Mouse (Mus musculus) midbrain, embryonic 12.5 days (tissue): Measurements from ENCODE around the gene Osbpl8. TPM values are rescaled to one million over a fixed set of nuclear protein-coding genes. Genes with fewer than 3 reads are reported as not detected.
"Not testable (repeated sequence)": the region's sequence is repeated elsewhere in the genome, so short reads cannot be mapped to it uniquely, and the experiment has no call there.

Experiments
- ATAC-seq: fragments of 200-750 bp; cut with Nextera tagmentation; 2 replicates; pipeline ENCODE4 v1.8.0; 2017; ENCODE audit warnings: low read depth, moderate TSS enrichment, moderate library complexity; ENCODE audit not compliant: low FRiP score
- H3K27ac ChIP-seq: fragments of 300-500 bp; sonication (generic); replicated peaks from 2 replicates; pipeline ENCODE4 v1.5.1; 2016; ENCODE audit warnings: mild to moderate bottlenecking
- H3K27me3 ChIP-seq: fragments of 300-500 bp; sonication (generic); 2 replicates; pipeline ENCODE4 v1.6.1; 2016; ENCODE audit warnings: mild to moderate bottlenecking
- H3K36me3 ChIP-seq: fragments of 300-500 bp; sonication (generic); 2 replicates; pipeline ENCODE4 v1.6.1; 2016
- H3K4me1 ChIP-seq: fragments of 300-500 bp; sonication (generic); 2 replicates; pipeline ENCODE4 v1.6.1; 2016
- H3K4me2 ChIP-seq: fragments of 300-500 bp; sonication (generic); replicated peaks from 2 replicates; pipeline ENCODE4 v1.6.1; 2016; ENCODE audit warnings: mild to moderate bottlenecking, moderate library complexity
- H3K4me3 ChIP-seq: fragments of 300-500 bp; sonication (generic); 2 replicates; pipeline ENCODE4 v1.5.1; 2016; ENCODE audit warnings: mild to moderate bottlenecking
- H3K9ac ChIP-seq: fragments of 300-500 bp; sonication (generic); replicated peaks from 2 replicates; pipeline ENCODE4 v1.6.1; 2016; ENCODE audit warnings: mild to moderate bottlenecking, moderate library complexity
- H3K9me3 ChIP-seq: fragments of 300-500 bp; sonication (generic); 2 replicates; pipeline ENCODE4 v1.6.1; 2016; ENCODE audit warnings: mild to moderate bottlenecking
- WGBS: fragments of 180-500 bp; shearing (Covaris S2); methylation state at CpG from one replicate; pipeline ENCODE4 v1.1.7; 2016; 5-methylcytosine and 5-hydroxymethylcytosine counted together
- polyA plus RNA-seq: library from polyadenylated mRNA; unstranded; fragments of >200 nt; fragmentation: Nextera tagmentation; extraction: Ambion mirVana; gene quantifications from 2 replicates; pipeline ENCODE4 v1.2.1, GENCODE M21; 2016

Osbpl8 gene
- polyA plus RNA-seq, 1 experiment from 2014 or later = 21.3 TPM

DNA sequence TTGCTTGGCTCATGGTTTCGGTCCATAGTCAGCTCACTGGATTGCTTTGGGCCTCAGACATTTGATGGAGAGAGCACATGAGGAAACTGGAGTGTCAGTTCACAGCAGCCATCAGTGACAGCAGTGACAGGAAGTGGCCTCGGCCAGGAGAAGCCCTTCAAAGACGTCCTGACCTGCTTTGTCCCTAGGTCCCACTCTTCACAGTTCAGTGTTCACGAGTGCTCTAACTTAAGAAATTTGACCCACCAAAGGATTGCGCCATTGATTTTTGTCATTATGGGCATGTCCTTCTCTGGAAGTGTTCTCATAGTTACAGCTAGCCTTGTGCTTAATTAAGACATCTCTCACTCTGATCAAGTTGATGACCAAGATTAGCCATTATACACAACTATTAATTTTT is 34.2 kb downstream of the Osbpl8 start:
- not testable (repeated sequence) for H3K9ac ChIP-seq, H3K4me3 ChIP-seq, H3K4me2 ChIP-seq, H3K27ac ChIP-seq, H3K9me3 ChIP-seq, ATAC-seq, H3K4me1 ChIP-seq, H3K27me3 ChIP-seq, H3K36me3 ChIP-seq
- 73% methylated on average over 5 of the region's 5 CpGs for WGBS

DNA sequence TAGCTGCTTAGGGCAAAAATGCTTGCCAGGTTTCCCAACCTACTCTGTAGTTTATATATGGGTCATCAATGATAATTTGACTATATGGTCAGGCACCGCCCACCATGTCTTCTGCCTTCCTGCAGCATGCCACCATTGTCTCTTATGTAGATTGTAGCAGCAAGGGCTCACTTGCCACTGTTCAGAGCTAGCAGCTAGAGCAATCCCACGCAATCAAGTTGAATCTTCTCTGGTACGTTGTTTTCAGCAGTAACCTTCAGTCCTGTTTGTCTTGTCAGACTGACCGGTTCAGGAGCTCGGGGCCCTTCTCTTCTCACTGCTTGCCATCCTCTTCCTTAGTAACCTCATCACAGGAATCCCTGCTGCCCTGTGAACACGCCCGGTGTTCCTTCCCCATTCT is 36.6 kb downstream of the Osbpl8 start:
- 85% methylated on average over 7 of the region's 7 CpGs for WGBS
- Histone ChIP-seq H3K9me3 (no peaks in the 10 kb centered on the region), H3K4me2 (no peak overlapping the region), H3K4me1 (no peaks in the 10 kb centered on the region), H3K27me3 (no peaks in the 10 kb centered on the region), H3K27ac (no peak overlapping the region), H3K9ac (no peak overlapping the region), H3K36me3 (no peaks in the 10 kb centered on the region), H3K4me3 (no peak overlapping the region)
- ATAC-seq = no peak

DNA sequence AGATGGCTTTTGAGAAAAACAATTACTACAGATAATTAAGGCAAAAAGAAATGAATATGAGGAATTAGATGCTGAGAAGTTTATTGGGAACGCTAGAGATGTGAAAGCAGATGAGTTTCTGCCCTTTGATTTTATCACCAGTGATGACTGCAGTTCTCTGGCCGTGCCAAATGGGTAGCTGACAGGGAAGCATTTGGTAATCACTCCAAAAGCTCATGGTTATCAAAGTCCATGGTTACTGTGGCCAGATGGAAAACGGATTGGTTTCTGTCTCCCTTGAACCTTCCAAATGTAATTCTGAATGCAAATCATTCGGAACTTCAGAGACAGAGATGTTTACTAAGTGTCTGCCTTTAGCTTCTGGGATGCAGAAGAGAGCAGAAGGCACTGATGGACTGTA is 37.1 kb downstream of the Osbpl8 start:
- ATAC-seq = no peak
- no peak overlapping the region for H3K4me2 ChIP-seq
- H3K9me3 ChIP-seq = no peaks in the 10 kb centered on the region
- 83% methylated on average over 4 of the region's 4 CpGs for WGBS
- H3K4me3 ChIP-seq = no peak overlapping the region
- H3K27me3 ChIP-seq = no peaks in the 10 kb centered on the region
- H3K36me3 ChIP-seq = no peaks in the 10 kb centered on the region
- no peak overlapping the region for H3K9ac ChIP-seq
- no peaks in the 10 kb centered on the region for H3K4me1 ChIP-seq
- no peak overlapping the region for H3K27ac ChIP-seq

DNA sequence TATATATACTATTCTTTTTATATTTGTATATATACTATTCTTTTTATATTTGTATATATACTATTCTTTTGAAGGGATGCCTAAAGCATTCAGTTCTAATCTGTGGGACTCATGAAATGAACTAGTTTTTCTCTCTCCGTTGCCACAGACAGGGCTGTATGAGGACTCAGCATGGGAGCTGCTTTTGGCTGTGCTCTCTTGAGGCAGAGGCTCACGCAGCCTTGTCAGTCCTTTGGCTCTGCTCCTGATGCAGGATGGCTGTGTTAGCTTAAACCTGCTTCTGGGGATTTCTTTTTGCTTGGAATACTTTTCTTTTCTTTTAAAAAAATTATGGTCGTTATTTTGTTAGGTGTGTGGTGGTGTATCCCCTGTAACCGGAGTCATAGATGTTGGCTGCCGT is 39.5 kb downstream of the Osbpl8 start:
- no peak overlapping the region for H3K9ac ChIP-seq
- 83% methylated on average over 5 of the region's 5 CpGs for WGBS
- H3K27me3 ChIP-seq = no peaks in the 10 kb centered on the region
- no peak overlapping the region for H3K27ac ChIP-seq
- no peak for ATAC-seq
- no peaks in the 10 kb centered on the region for H3K4me1 ChIP-seq
- no peak overlapping the region for H3K4me3 ChIP-seq
- H3K36me3 ChIP-seq = no peaks in the 10 kb centered on the region
- H3K9me3 ChIP-seq = no peaks in the 10 kb centered on the region
- H3K4me2 ChIP-seq = no peak overlapping the region

DNA sequence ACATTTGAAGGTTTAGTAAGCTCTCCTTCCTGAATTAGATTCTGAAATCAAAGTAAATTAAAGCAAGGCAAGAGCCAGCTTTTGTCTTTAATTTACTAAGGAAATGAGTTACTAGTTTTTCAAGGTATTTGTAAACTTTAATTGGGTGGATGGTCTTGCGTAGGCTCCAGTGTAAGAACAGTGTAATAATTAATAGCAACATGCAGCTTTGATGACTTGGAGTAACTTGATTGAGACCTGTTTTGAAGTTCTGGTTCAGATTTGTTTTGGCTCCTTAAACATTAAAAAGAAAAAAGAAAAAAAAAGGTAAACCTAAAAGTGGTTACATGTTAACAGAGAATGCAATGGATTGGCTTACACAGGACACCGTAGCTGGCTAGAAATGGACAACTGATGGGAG is 40.9 kb downstream of the Osbpl8 start:
- no peaks in the 10 kb centered on the region for H3K36me3 ChIP-seq
- H3K9me3 ChIP-seq = no peaks in the 10 kb centered on the region
- ATAC-seq = no peak
- no peak overlapping the region for H3K4me3 ChIP-seq
- H3K4me2 ChIP-seq = no peak overlapping the region
- H3K27me3 ChIP-seq = no peaks in the 10 kb centered on the region
- H3K9ac ChIP-seq = no peak overlapping the region
- no peaks in the 10 kb centered on the region for H3K4me1 ChIP-seq
- WGBS = over 99% methylated on average over 2 of the region's 2 CpGs
- H3K27ac ChIP-seq = no peak overlapping the region

DNA sequence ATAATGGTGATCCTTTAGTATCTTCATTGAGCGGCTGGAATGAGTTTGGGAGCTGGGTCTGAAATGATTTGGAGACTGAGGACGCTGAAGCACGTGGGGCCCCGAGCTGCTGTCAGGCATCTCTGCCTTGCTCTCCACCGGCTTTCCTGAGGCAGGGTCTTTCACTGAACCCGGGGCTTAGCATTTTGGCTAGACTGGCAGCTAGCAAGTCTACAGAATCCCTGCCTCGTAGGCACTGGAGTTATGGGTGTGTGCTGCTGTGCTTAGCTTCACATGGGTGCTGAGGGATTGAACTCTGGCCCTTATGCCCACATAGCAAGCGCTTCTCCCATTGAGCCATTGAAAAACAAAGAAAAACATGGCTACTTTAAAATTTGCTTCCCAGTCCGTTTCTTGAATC is 42.8 kb downstream of the Osbpl8 start:
- no peak for ATAC-seq
- H3K27ac ChIP-seq = no peak overlapping the region
- H3K27me3 ChIP-seq = no peaks in the 10 kb centered on the region
- H3K4me1 ChIP-seq = no peaks in the 10 kb centered on the region
- H3K4me3 ChIP-seq = no peak overlapping the region
- H3K9ac ChIP-seq = no peak overlapping the region
- no peak overlapping the region for H3K4me2 ChIP-seq
- H3K9me3 ChIP-seq = no peaks in the 10 kb centered on the region
- H3K36me3 ChIP-seq = no peaks in the 10 kb centered on the region
- WGBS = 75% methylated on average over 9 of the region's 9 CpGs

DNA sequence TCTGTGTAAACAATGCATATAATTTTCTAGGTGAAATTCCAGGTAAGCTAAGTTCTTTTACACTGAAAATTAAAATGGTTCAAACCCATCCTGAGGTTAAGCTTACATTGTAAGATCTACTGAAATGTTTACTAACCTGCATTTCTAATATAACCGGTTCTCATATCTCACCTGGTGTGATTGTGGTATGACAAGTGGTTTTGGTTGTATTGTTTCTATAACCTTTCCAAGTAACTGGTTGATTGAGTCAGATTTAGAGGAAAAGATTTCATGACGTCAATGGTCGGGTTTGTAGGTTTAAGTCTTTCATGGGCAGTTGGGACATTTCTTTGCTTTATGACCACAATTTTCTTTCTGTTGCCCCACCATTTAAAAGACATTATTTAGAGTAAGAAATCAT is 49.5 kb downstream of the Osbpl8 start:
- H3K27ac ChIP-seq = no peak overlapping the region
- WGBS = 95% methylated on average over 3 of the region's 3 CpGs

DNA sequence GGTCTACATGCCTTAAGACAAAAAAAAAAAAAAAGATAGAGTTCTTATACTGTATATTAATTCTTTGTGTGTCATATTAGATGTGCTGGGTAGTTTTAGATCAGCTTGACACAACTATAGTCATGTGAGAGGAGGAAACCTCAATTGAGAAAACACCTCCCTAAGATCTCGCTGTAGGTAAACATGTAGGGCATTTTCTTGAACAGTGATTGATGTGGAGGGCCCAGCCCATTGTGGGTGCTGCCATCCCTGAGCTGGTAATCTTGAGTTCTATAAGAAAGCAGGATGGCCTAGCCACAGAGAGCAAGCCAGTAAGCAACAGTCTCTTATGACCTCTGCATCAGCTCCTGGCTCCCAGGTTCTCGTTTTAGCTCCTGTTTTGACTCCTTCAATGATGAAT is 50.1 kb downstream of the Osbpl8 start:
- Histone ChIP-seq H3K4me2 (no peak overlapping the region), H3K27ac (no peak overlapping the region), H3K4me3 (no peak overlapping the region), H3K9ac (no peak overlapping the region), H3K9me3 (no peaks in the 10 kb centered on the region), H3K4me1 (no peaks in the 10 kb centered on the region), H3K27me3 (no peaks in the 10 kb centered on the region), H3K36me3 (no peaks in the 10 kb centered on the region)
- ATAC-seq = no peak
- WGBS = 86% methylated on average over 2 of the region's 2 CpGs

More for the DNA sequence above, 49.5 kb downstream of the Osbpl8 start:
- no peaks in the 10 kb centered on the region for H3K4me1 ChIP-seq
- H3K27me3 ChIP-seq = no peaks in the 10 kb centered on the region
- no peak overlapping the region for H3K9ac ChIP-seq
- no peak for ATAC-seq
- no peaks in the 10 kb centered on the region for H3K9me3 ChIP-seq
- no peak overlapping the region for H3K4me3 ChIP-seq
- no peak overlapping the region for H3K4me2 ChIP-seq
- H3K36me3 ChIP-seq = no peaks in the 10 kb centered on the region

DNA sequence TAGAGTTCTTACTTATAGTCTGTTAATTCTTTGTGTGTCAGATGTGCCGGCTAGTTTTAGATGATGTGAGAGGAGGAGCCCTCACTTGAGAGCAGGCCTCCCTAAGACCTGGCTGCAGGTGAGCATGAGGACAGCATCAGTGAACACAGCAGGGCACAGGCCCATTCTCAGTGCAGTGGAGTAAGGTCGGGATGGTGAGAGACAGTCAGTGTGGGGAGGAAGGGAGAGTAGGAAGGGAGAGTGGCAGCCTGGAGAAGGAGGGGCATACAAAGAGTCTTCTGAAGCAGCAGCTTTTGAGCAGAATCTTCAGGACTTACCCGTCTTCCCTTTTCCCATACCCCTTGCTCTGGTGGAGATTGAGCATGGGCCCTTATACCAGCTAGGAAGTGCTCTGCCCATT is 51.0 kb downstream of the Osbpl8 start:
- Histone ChIP-seq H3K4me2 (no peak overlapping the region), H3K36me3 (no peaks in the 10 kb centered on the region), H3K27ac (no peak overlapping the region), H3K27me3 (no peaks in the 10 kb centered on the region), H3K9me3 (no peaks in the 10 kb centered on the region), H3K4me1 (no peaks in the 10 kb centered on the region), H3K9ac (no peak overlapping the region), H3K4me3 (no peak overlapping the region)
- WGBS = 77% methylated on average over 3 of the region's 3 CpGs
- no peak for ATAC-seq

DNA sequence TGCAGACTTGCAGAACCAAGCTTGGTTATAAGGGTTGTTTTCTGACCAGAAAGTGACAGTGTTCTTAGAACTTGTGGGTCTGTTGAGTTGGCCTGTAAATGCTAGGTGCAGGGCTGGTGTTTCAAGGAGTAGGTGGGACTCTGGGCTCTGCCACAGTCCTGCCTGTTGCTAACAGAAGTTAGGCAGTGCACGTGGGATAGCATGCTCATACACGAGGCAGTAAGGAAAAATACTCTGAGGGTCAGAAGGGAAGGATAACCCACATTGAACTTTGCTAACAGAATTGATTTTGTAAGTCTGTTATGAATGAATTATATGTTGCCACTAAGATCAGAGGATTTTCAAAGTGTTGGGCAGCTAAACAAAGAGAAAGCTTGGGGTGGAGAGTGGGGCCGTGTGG is 51.6 kb downstream of the Osbpl8 start:
- no peak for ATAC-seq
- Histone ChIP-seq H3K4me1 (no peaks in the 10 kb centered on the region), H3K27ac (no peak overlapping the region), H3K36me3 (no peaks in the 10 kb centered on the region), H3K9ac (no peak overlapping the region), H3K27me3 (no peaks in the 10 kb centered on the region), H3K4me2 (no peak overlapping the region), H3K9me3 (no peaks in the 10 kb centered on the region), H3K4me3 (no peak overlapping the region)
- WGBS = 85% methylated on average over 3 of the region's 3 CpGs

DNA sequence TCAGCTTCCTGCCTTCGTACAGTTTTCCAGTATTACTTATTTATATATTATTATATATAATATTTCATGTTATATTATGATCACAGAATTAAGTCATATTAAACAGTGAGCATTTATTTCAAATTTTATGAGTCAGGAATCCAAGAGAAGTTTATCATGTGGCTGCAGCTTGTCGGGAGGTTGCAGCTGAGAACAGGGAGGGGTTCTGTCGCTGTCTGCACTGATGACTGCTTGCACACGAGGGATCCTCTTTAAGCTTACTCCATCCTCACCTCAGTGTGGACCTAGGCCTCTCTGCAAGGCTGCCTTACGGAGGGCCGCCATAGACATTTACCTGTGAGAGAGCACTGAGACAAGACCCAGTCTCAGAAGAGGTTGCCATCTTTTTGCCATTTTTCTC is 58.0 kb downstream of the Osbpl8 start:
- no peak for ATAC-seq
- H3K9me3 ChIP-seq = no peaks in the 10 kb centered on the region
- H3K36me3 ChIP-seq = no peaks in the 10 kb centered on the region
- no peak overlapping the region for H3K4me2 ChIP-seq
- H3K4me3 ChIP-seq = no peak overlapping the region
- H3K9ac ChIP-seq = no peak overlapping the region
- H3K4me1 ChIP-seq = peaks cover 13% of the 10 kb centered on the region; the same call in 1 of the 2 replicates
- no peak overlapping the region for H3K27ac ChIP-seq
- 82% methylated on average over 6 of the region's 6 CpGs for WGBS
- H3K27me3 ChIP-seq = no peaks in the 10 kb centered on the region

DNA sequence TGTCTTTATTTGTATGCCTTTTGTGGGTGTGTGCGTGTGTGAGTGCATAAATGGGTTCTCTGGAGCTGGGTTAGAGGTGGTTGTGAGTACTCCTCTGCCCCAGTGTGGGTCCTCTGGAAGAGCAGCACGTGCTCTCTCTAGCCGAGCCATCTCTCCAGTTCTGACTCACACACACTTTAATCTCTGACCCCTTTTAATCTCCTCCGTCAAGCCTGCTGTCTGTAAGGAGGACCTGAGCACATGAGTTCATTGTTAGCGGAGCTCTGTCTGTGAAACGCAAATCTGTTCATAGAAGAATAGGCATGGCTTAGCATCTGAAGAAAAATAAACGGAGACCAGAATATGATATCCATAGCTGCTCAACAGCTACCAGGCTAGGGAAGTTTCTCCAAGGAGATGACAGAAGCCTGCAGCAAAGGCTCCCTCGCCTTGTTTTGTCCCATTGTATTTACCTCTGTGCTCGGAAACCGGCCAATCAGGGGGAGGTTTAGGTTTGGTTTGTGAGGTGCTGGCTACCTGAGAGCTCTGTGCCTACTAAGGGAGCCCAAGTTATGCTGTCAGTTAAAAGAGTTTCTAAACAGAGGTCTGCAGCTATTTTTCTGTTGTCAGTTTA is 58.8 kb downstream of the Osbpl8 start:
- H3K36me3 ChIP-seq = no peaks in the 10 kb centered on the region
- H3K27me3 ChIP-seq = no peaks in the 10 kb centered on the region
- no peaks in the 10 kb centered on the region for H3K9me3 ChIP-seq
- peaks cover 13% of the 10 kb centered on the region; the same call in 1 of the 2 replicates for H3K4me1 ChIP-seq
- H3K4me2 ChIP-seq = peak overlapping the region; percentile 5; the same call in 1 of the 2 replicates
- H3K4me3 ChIP-seq = no peak overlapping the region
- WGBS = 20% methylated on average over 10 of the region's 10 CpGs
- ATAC-seq = peak; percentile 73
- H3K9ac ChIP-seq = no peak overlapping the region
- no peak overlapping the region for H3K27ac ChIP-seq

DNA sequence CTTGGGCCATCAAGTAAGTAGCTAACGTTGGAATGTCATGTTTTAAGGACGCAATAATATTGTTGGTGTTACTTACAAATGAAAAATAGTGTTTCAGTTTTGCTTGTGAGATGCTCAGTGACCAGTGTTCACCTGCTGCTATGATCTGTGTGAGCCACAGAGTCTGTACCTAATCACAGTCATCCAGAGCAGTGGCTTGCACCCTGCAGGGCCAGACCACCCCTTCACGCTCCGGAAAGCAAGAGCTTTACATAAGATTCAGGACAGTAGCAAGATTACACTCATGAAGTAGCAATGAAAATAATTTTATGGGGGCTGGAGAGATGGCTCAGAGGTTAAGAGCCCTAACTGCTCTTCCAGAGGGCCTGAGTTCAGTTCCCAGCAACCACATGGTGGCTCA is 60.1 kb downstream of the Osbpl8 start:
- 85% methylated on average over 4 of the region's 4 CpGs for WGBS
- ATAC-seq = no peak

More for the DNA sequence above, 60.1 kb downstream of the Osbpl8 start:
- Histone ChIP-seq H3K4me3 (no peak overlapping the region), H3K9me3 (no peaks in the 10 kb centered on the region), H3K9ac (no peak overlapping the region), H3K27me3 (no peaks in the 10 kb centered on the region), H3K4me2 (no peak overlapping the region), H3K27ac (no peak overlapping the region), H3K4me1 (peaks cover 13% of the 10 kb centered on the region; the same call in 1 of the 2 replicates), H3K36me3 (no peaks in the 10 kb centered on the region)
